Mouse (Mus musculus) E14TG2a.4 (cell line): ENCODE data around the gene Aoc1.

ENCODE experiments used
- CTCF ChIP-seq: conservative IDR thresholded peaks from 2 replicates; pipeline ENCODE4 v1.5.1; 2014; ENCODE audit warnings: low read length
- NANOG ChIP-seq: IDR thresholded peaks from 2 replicates; pipeline ENCODE4 v1.6.1; 2014; ENCODE audit warnings: borderline replicate concordance, low read length, mixed read lengths
- POU5F1 ChIP-seq: IDR thresholded peaks from 2 replicates; pipeline ENCODE4 v1.6.1; 2014; ENCODE audit warnings: low read length, borderline replicate concordance

GRCm38 (mm10) chr6:48912033-48912432 is 39.3 kb downstream of the Aoc1 start:
- TF ChIP-seq CTCF, result peak; percentile 65
- no peak for TF ChIP-seq POU5F1
- TF ChIP-seq NANOG, result no peak
